Mouse (Mus musculus) embryonic facial prominence, embryonic 10.5 days (tissue): ENCODE measurements around the gene Nav2. TPM values are rescaled to one million over a fixed set of nuclear protein-coding genes. Genes with fewer than 3 reads are reported as not detected.

Experiments used
- DNase-seq: peaks from one replicate; pipeline ENCODE4 v3.0.0-alpha.2; 2017; ENCODE audit warnings: low spot score
- H3K27ac ChIP-seq: fragments of 300-500 bp; sonication (generic); replicated peaks from 2 replicates; pipeline ENCODE4 v1.5.1; 2016; ENCODE audit warnings: mild to moderate bottlenecking
- H3K27me3 ChIP-seq: fragments of 300-500 bp; sonication (generic); replicated peaks from 2 replicates; pipeline ENCODE4 v1.6.1; 2016; ENCODE audit warnings: low read depth, mild to moderate bottlenecking; ENCODE audit not compliant: poor library complexity, severe bottlenecking
- H3K36me3 ChIP-seq: fragments of 300-500 bp; sonication (generic); replicated peaks from 2 replicates; pipeline ENCODE4 v1.6.1; 2016; ENCODE audit warnings: mild to moderate bottlenecking, moderate library complexity
- H3K4me1 ChIP-seq: fragments of 300-500 bp; sonication (generic); 2 replicates; pipeline ENCODE4 v1.6.1; 2016
- H3K4me3 ChIP-seq: fragments of 300-500 bp; sonication (generic); 2 replicates; pipeline ENCODE4 v1.5.1; 2016; ENCODE audit warnings: mild to moderate bottlenecking, moderate library complexity
- H3K9me3 ChIP-seq: fragments of 300-500 bp; sonication (generic); 2 replicates; pipeline ENCODE4 v1.6.1; 2016; ENCODE audit warnings: mild to moderate bottlenecking
- WGBS: fragments of 180-500 bp; shearing (Covaris S2); methylation state at CpG from one replicate; pipeline ENCODE4 v1.1.7; 2016; 5-methylcytosine and 5-hydroxymethylcytosine counted together
- polyA plus RNA-seq: library from polyadenylated mRNA; unstranded; fragments of >200 nt; fragmentation: Nextera tagmentation; extraction: Ambion mirVana; gene quantifications from 2 replicates; pipeline ENCODE4 v1.2.1, GENCODE M21; 2016

The Nav2 gene
- polyA plus RNA-seq, 1 experiment from 2014 or later: 11.5 TPM

DNA sequence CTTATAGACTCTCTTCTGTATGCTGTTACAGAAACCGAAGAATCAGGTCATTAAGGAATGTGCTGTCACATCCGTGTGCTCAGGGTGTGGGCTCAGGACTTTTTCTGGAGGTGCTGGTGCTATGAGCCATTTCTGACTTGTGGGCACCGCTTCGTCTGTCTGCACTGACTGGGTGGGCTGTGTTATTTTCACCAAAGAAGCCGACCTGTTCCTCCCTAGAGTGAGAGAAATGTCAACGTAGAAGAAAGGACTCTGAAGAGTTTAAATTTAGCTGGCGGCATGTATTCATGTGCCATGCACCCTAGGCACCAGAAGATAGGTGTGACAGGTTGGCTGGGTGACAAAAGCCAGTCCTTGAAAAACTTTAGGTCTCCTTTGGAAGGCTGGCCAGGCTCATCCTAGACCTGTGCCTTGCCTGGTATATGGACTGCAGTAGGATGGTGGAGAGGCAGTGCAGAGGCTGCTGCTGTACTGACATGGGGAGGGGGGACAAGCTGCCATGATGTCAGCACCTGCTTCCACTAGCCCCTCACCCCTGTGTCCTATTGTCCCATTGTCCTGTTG, 599.5 kb downstream of the Nav2 start:
- DNase-seq: no peak
- H3K4me1 ChIP-seq: peaks cover 49% of the 10 kb centered on the region
- no peak overlapping the region for H3K4me3 ChIP-seq
- no peaks in the 10 kb centered on the region for H3K36me3 ChIP-seq
- no peak overlapping the region for H3K27ac ChIP-seq
- WGBS: 89% methylated on average over 7 of the region's 7 CpGs
- no peaks in the 10 kb centered on the region for H3K9me3 ChIP-seq
- H3K27me3 ChIP-seq: peaks cover 40% of the 10 kb centered on the region

DNA sequence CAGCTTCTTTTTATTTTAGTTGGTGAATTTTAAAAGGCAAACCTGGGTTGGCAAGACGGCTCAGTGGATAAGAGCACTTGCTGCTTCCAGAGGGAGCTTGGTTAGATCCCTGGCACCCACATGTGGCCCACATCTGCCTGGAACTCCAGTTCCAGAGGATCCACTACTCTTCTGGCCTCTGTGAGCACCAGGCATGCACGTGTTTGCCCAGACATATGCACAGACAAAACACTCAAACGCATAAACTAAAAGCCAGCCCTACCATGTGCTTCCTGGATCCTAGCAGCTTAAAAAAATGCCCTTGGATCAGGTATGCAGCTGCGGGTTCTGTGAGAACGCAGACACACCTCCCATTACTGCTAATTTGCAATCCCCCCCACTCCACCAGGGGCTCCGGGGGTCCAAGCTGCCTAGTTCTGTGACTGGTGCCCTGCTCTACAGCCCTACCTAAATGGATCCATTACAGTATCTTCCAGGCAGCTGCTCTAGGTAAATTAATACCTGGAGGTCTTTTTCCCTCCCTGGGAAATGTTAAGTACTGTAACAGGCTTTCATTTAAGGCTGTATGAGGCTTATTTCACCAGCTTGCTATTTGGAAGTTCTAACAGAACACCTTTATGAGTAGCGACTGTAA, 603.4 kb downstream of the Nav2 start:
- no peak for DNase-seq
- Histone ChIP-seq H3K9me3 (no peaks in the 10 kb centered on the region), H3K36me3 (no peaks in the 10 kb centered on the region), H3K27me3 (peaks cover 28% of the 10 kb centered on the region), H3K27ac (no peak overlapping the region), H3K4me3 (no peak overlapping the region), H3K4me1 (peaks cover 15% of the 10 kb centered on the region; the same call in 1 of the 2 replicates)
- WGBS: 53% methylated on average over 7 of the region's 7 CpGs

DNA sequence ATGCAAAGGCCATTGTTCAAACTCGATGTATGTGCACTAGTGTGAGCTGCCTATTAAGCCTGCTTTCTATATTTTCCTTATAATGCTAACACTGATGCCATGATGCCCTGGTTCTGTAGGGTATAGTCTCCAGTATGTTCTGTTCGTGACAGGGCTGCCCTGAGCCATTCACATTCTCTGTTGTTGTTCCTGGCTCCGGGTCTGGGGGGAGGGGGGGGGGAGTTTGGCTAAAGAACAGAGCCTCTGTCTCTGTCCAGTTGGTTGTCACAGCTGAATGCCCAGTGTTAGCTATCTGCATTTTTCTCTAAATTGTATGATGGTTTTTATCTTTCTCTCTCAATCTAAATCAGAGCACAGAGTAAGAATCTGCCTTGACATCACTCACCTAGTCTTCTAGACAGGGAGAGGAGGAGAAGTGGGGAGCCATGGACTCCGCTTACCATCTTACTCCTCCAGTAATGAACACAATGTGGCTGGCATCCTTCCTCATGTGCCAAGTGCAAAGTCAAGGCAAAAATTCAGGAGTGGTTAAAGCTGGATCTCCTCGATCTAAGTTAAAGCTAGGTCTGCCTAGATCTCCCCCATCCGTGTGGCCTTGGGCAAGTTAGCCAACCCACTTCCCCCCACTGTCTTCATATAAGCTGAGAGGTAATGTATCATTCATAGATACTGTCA, 605.4 kb downstream of the Nav2 start:
- Histone ChIP-seq H3K9me3 (no peaks in the 10 kb centered on the region), H3K27me3 (peaks cover 32% of the 10 kb centered on the region), H3K36me3 (no peaks in the 10 kb centered on the region), H3K4me1 (peaks cover 15% of the 10 kb centered on the region; the same call in 1 of the 2 replicates), H3K4me3 (no peak overlapping the region), H3K27ac (no peak overlapping the region)
- DNase-seq: no peak
- 71% methylated on average over 6 of the region's 6 CpGs for WGBS

DNA sequence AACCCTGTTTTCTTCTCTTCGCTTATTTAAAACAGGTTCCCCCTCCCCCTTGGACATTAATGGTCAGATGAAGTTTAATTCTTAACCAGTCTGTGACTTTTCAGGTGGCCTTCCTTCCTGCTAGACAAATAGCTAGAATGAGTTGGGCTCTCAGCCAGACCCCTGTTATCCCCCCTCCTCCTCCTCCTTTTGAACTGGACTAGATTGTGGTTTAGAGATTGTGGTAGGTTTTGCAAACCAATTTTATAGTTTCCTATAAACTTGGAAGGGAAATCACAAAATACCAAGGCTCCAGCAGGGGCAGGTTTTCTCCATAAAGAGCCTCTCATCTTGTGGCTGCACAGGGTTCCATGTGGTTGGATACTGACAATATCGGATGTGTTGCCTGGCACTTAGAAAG, 606.5 kb downstream of the Nav2 start:
- no peak for DNase-seq
- no peak overlapping the region for H3K27ac ChIP-seq
- peaks cover 43% of the 10 kb centered on the region for H3K27me3 ChIP-seq
- 90% methylated on average over 2 of the region's 2 CpGs for WGBS
- H3K4me3 ChIP-seq: no peak overlapping the region
- H3K36me3 ChIP-seq: no peaks in the 10 kb centered on the region
- no peaks in the 10 kb centered on the region for H3K9me3 ChIP-seq
- peaks cover 16% of the 10 kb centered on the region for H3K4me1 ChIP-seq

DNA sequence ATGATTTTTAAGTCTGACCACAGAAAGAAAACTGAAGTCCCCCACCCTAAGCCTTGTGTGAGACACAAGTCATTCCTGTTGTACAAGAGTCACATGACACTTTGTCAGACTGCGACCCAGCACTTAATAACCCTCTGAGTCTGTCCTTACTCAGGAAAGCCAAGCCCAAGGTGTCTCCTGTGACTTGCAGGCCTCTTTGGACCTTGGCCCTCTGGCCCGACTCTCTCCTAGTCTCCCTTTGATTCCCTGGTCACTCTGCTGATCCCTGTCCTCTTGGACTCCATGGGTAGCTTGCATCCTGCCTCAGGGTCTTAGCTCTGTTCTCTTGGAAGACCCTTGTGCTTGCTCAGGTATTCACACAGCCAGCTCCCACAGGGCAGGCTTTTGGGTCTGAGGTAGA, 612.0 kb downstream of the Nav2 start:
- H3K27me3 ChIP-seq: peaks cover 73% of the 10 kb centered on the region
- no peaks in the 10 kb centered on the region for H3K36me3 ChIP-seq
- 45% methylated on average over 2 of the region's 2 CpGs for WGBS
- no peak overlapping the region for H3K4me3 ChIP-seq
- DNase-seq: no peak
- peaks cover 51% of the 10 kb centered on the region for H3K4me1 ChIP-seq
- H3K27ac ChIP-seq: no peak overlapping the region
- no peaks in the 10 kb centered on the region for H3K9me3 ChIP-seq

DNA sequence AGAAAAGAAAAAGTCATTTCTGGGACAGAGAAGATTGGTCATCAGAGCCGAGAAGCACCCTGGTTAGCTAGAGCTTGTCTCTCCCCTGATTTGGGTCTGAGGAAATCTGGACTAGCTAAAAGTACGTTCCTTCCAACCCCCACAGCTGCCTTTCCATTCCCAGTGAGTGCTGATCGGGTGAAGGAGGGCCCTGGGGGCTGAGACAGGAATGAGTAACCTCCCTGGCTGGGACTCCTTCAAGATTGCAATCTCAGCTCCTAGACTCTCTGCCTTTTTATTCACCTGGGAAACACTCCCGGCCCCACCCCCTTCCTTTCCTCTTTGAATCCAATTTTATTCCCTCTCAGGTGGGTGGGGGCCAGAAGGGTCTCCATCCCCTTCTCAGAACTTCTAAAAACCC, 612.8 kb downstream of the Nav2 start:
- H3K27me3 ChIP-seq: peaks cover 81% of the 10 kb centered on the region
- H3K36me3 ChIP-seq: no peaks in the 10 kb centered on the region
- peak overlapping the region; percentile 15; the same call in 1 of the 2 replicates for H3K27ac ChIP-seq
- no peak for DNase-seq
- H3K4me3 ChIP-seq: peak overlapping the region; percentile 61; the same call in 1 of the 2 replicates
- H3K4me1 ChIP-seq: peaks cover 59% of the 10 kb centered on the region
- 12% methylated on average over 4 of the region's 4 CpGs for WGBS
- H3K9me3 ChIP-seq: no peaks in the 10 kb centered on the region

DNA sequence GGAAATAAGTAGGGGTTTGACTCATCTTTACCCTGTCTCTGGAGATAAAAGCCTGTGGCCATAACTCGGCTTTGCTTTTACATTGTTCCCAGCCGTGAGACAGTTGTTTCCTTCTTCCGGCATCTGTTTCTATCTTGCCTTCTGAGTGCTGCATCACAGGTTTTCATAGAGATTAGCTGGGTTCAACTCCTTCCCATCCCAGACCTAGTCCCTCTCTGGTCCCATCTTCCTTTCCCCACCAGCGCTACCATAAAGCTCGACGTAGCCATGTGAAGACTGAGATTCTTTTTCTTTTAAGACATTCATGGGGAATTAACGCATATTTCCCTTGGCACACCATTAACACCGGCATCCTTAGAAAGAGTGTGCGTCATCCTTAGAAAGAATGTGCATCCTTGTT, 613.5 kb downstream of the Nav2 start:
- Histone ChIP-seq H3K27ac (peak overlapping the region; percentile 15; the same call in 1 of the 2 replicates), H3K27me3 (peaks cover 83% of the 10 kb centered on the region), H3K36me3 (no peaks in the 10 kb centered on the region), H3K4me3 (peak overlapping the region; percentile 61), H3K4me1 (peaks cover 63% of the 10 kb centered on the region), H3K9me3 (no peaks in the 10 kb centered on the region)
- WGBS: under 1% methylated on average over 9 of the region's 9 CpGs
- DNase-seq: no peak

DNA sequence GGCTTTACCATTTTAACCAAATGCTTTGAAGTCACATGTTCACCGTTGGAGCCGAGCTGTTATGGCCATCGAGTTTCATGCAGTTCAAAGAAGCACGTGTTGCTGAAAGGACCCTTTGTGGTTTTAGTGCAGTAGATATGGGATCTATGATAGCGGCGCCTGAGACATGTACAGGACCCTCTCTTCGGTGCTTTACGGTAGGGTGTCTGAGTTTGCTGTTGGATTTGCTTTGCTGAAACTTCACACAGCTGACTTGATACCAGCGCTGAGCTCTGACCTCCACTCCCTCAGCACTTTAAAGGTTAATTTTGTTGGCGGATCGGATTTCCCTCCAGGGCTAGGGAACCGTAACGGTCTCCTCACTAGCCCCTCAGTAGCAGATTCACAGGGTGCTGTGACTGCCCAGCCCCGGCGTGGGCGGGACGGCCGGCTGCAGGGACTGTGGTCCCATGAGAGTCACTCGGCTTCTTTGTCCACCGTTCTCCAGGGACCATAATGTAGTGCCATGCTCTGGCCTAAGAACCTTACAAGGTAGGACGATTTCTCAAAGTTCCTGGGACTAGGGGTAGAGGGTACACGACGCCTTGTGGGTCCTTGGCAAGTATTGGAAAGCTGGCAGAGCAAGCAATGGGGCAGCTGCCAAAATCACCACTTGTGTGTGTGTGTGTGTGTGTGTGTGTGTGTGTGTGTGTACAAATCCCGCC, 614.0 kb downstream of the Nav2 start:
- Histone ChIP-seq H3K27ac (peak overlapping the region; percentile 77), H3K27me3 (peaks cover 80% of the 10 kb centered on the region), H3K9me3 (no peaks in the 10 kb centered on the region), H3K36me3 (no peaks in the 10 kb centered on the region), H3K4me3 (peak overlapping the region; percentile 61), H3K4me1 (peaks cover 68% of the 10 kb centered on the region)
- peak; percentile 81 for DNase-seq
- under 1% methylated on average over 24 of the region's 24 CpGs for WGBS

DNA sequence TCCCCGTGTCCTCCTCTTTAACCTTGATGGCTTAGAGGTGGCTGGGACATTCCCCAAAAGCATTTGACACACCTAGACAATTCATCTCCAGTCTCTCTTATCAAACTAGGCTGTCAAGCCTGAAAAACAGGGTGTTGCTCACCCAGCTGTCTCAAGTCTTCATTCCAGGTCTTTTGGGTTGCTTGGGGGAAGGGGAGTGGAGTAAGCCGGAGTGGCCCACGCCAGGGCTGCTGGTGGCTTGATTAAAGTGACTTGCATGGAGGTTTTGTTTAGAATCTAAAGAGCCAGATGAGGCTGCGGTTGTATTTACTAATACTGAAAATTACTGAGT, 614.6 kb downstream of the Nav2 start:
- Histone ChIP-seq H3K4me3 (peak overlapping the region; percentile 61), H3K36me3 (no peaks in the 10 kb centered on the region), H3K9me3 (no peaks in the 10 kb centered on the region), H3K27ac (peak overlapping the region; percentile 77), H3K27me3 (peaks cover 75% of the 10 kb centered on the region), H3K4me1 (peaks cover 73% of the 10 kb centered on the region)
- peak; percentile 30 for DNase-seq
- WGBS: 10% methylated on average over 4 of the region's 4 CpGs

DNA sequence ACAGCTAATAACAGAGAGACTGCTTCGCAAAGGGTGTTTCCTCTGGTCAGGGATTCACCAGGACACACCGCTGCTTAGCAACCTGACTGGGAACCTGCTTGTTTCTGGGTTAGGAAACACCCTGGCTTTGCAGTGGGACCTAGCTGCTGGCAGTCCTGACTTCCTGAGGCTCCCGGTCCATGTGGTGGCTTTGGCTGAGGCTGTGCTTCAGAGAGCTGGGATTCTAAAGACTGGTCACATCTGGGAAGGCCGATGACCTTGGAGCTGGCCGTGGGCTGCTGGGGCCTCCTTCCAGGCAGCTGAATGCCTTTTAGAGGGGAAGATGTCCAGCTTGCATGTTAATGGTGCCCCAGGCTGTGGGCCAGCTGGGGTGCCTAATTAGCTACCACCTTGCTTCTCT, 615.2 kb downstream of the Nav2 start:
- no peak for DNase-seq
- Histone ChIP-seq H3K36me3 (no peaks in the 10 kb centered on the region), H3K27me3 (peaks cover 70% of the 10 kb centered on the region), H3K4me3 (peak overlapping the region; percentile 61), H3K4me1 (peaks cover 80% of the 10 kb centered on the region), H3K9me3 (no peaks in the 10 kb centered on the region), H3K27ac (peak overlapping the region; percentile 41; the same call in 1 of the 2 replicates)
- WGBS: 18% methylated on average over 5 of the region's 5 CpGs

DNA sequence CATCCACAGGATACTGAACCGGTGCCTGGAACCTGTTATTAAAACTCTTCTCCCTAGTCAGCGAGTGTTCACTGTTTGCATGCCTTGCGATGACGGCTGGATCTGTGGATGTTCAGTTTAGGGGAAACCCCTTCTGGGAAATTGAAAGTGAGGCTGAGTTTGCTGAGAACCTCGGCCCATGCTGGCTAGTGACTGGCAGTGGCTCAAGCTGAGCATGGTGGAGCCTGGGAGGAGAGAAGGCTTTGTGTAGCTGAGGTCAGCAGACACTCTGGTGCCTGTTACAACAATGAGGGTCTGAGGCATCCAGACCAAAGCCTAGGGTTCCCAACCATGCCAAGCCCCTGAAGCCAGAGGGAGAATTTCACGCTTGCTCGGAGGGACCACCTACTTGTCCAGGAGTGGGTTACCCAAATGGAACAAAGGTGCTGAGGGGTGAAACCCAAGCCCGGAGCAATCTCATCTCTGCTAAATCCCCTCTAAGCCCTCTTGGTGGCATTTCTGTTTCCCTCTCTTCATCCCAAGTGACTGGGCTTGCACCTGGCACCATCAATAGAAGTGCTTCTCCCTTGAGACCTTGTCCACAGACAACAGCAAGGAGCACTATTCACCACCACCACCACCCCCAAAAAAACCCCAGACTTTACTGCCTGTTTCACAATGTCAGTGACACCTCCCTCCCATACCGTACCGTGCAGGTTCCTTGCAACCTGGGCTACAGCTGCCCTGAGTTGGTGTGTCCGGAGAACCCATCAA, 617.0 kb downstream of the Nav2 start:
- no peaks in the 10 kb centered on the region for H3K9me3 ChIP-seq
- 0 out of 2 replicates have a peak overlapping the region, but pooled peaks have one; percentile 25 for H3K4me3 ChIP-seq
- H3K36me3 ChIP-seq: no peaks in the 10 kb centered on the region
- peaks cover 52% of the 10 kb centered on the region for H3K27me3 ChIP-seq
- peaks cover 76% of the 10 kb centered on the region for H3K4me1 ChIP-seq
- peak overlapping the region; percentile 15 for H3K27ac ChIP-seq
- DNase-seq: no peak
- WGBS: 47% methylated on average over 11 of the region's 11 CpGs

DNA sequence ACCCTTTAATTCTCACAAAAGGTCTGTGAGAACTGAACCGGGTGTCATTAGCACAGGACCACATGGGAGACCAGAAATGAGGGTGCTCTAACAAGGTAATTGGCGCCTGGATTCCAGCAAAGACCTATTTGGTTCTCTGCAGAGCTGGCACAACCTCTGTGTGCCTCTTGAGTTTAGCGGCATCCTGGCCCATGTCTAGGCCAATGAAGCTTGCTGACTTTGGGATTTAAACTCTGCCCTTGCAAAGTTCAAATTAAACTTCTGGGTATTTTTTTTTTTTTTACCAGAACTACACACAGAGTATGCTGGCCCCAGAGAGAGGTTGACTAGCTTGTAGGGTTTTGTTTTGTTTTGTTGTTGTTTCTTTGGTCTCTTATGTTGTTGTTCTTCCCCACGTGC, 617.6 kb downstream of the Nav2 start:
- Histone ChIP-seq H3K4me1 (peaks cover 73% of the 10 kb centered on the region), H3K27me3 (peaks cover 46% of the 10 kb centered on the region), H3K9me3 (no peaks in the 10 kb centered on the region), H3K36me3 (no peaks in the 10 kb centered on the region), H3K4me3 (0 out of 2 replicates have a peak overlapping the region, but pooled peaks have one; percentile 23), H3K27ac (peak overlapping the region; percentile 15)
- DNase-seq: no peak
- WGBS: 75% methylated on average over 4 of the region's 4 CpGs
